Mouse (Mus musculus): ENCODE data around the gene Slc16a10. TPM values are rescaled to one million over a fixed set of nuclear protein-coding genes. Genes with fewer than 3 reads are reported as not detected.

Slc16a10 gene
- polyA plus RNA-seq, 1 experiment from 2014 or later: 3.8 TPM

DNA sequence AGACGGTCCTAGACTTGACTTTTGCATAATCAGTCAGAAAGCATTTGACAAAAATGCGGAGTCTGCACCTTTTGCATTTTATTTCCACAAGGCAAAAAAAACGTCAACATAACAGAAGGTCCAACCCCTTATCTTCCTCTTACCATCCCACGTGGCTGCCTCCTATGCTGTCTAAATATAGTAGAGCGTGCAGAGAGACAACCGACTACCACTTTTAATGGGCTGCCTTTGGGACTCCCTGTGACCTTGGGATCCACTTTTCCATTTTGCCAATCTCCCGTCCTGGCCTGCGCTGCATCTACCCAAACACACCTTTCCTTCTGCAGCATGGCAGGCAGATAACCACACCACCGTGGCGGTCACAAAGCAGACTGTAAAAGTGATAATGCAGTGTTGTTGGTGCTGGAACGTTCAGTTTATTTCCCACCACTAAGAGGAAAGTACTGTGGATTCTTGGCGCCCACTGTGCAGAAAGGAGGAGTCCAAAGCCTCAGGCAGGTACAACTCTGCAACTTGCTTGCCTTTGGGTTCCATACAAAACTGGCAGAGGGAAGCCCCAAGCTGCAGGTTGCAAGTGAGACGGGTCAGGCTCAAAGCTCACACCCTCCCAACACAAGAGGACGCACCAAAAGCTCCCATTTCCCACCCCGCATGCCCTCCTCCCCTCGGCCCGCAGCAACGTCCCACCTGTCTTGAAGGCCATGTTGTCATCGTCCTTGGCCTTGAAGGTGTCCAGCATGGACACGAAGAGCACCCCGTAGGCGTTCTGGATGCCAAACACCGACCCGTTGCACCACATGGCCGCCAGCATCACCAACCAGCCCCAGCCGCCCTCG, 824 bp downstream of the Slc16a10 start:
- ATAC-seq (ENCODE audit: insufficient read depth, low FRiP score, low TSS enrichment): no peak

DNA sequence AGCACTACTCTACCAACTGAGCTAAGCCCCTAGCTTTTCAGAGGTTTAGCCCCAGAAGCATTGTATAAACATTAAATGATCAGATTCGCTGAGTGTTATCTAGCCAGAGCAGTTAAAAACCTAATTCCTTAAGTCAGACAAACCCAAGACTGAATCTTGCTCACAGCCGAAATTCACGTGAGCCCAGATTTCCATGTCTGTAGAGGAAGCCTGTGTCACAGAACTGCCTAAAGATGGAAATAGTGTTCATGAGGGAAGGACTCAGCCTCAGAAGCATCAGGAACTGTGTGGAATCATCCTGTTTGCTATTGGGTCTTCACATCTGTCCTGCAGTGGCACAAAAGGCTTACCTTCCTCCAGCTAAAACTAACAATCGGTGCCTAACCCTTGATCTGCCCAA, 2.4 kb downstream of the Slc16a10 start:
- Histone ChIP-seq H3K9ac (ENCODE audit: low read length) (no peak overlapping the region), H3K27me3 (ENCODE audit: control insufficient read depth, insufficient read depth, low read length) (0 out of 2 replicates have a peak, but pooled peaks cover 6% of the 10 kb centered on the region), H3K36me3 (ENCODE audit: control insufficient read depth, insufficient read depth, low read length) (no peaks in the 10 kb centered on the region), H3K4me1 (ENCODE audit: control insufficient read depth, insufficient read depth, low read length) (0 out of 2 replicates have a peak, but pooled peaks cover 4% of the 10 kb centered on the region), H3K4me2 (ENCODE audit: low read depth) (no peak overlapping the region), H3K4me3 (ENCODE audit: low read depth, low read length) (no peak overlapping the region), H3K27ac (ENCODE audit: low read depth, low read length) (no peak overlapping the region), H3K9me3 (ENCODE audit: control insufficient read depth, low read length) (no peaks in the 10 kb centered on the region)
- ATAC-seq (ENCODE audit: insufficient read depth, low FRiP score, low TSS enrichment): no peak
- WGBS: 95% methylated on average over 4 of the region's 4 CpGs
- DNase-seq (ENCODE audit: low spot score): no peak

More for the DNA sequence above, 824 bp downstream of the Slc16a10 start:
- Histone ChIP-seq H3K9ac (ENCODE audit: low read length) (peak overlapping the region; percentile 61), H3K36me3 (ENCODE audit: control insufficient read depth, insufficient read depth, low read length) (no peaks in the 10 kb centered on the region), H3K27me3 (ENCODE audit: control insufficient read depth, insufficient read depth, low read length) (0 out of 2 replicates have a peak, but pooled peaks cover 6% of the 10 kb centered on the region), H3K9me3 (ENCODE audit: control insufficient read depth, low read length) (no peaks in the 10 kb centered on the region), H3K4me1 (ENCODE audit: control insufficient read depth, insufficient read depth, low read length) (0 out of 2 replicates have a peak, but pooled peaks cover 4% of the 10 kb centered on the region), H3K4me3 (ENCODE audit: low read depth, low read length) (peak overlapping the region; percentile 57), H3K27ac (ENCODE audit: low read depth, low read length) (no peak overlapping the region), H3K4me2 (ENCODE audit: low read depth) (peak overlapping the region; percentile 86)
- 24% methylated on average over 27 of the region's 27 CpGs for WGBS
- DNase-seq (ENCODE audit: low spot score): no peak

DNA sequence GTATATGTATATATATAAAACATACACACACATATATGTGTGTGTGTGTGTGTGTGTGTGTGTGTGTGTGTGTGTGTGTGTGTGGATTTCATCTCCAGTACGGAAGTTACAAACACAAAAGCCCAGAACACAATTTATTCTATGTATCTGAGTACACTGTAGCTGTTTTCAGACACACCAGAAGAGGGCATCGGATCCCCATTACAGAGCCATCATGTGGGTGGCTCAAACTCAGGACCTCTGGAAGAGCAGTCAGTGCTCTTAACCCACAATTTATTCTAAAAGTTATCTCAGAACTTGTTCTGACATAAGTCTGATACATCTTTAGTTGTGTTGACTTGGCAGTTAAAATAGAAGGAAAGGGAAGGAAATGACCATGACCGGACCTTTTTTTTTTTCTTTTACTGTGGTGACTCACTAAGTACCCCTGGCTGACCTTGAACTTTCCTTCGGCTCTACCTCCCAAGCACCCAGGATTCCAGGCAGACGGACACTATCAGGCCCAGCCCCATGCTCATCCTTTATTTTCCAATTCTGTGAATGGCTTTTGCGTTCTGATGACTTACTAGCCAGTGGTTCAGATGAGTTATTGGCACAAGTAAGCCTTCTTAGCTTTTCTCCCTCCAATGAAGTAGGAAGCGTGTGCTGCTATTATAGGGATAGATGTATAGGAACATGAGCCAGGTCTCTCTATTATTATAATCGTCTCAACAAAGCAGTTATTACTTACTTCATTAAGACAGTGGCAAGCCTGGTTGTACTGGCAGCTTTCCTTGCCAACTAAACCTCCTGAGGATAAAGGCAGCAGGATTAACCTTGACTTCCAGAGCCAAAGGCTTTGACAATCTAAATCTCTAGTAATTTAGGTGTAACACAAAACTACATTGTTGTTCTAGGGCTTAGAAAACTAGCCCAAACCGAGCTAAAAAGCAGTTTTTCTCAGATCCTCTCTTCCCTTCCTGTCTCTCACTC, 6.0 kb downstream of the Slc16a10 start:
- no peak overlapping the region for H3K4me3 ChIP-seq (ENCODE audit: low read depth, low read length)
- DNase-seq (ENCODE audit: low spot score) (no peak), ATAC-seq (ENCODE audit: insufficient read depth, low FRiP score, low TSS enrichment) (no peak)
- no peaks in the 10 kb centered on the region for H3K4me1 ChIP-seq (ENCODE audit: control insufficient read depth, insufficient read depth, low read length)
- no peak overlapping the region for H3K27ac ChIP-seq (ENCODE audit: low read depth, low read length)
- H3K9ac ChIP-seq (ENCODE audit: low read length): no peak overlapping the region
- H3K27me3 ChIP-seq (ENCODE audit: control insufficient read depth, insufficient read depth, low read length): 0 out of 2 replicates have a peak, but pooled peaks cover 1% of the 10 kb centered on the region
- H3K36me3 ChIP-seq (ENCODE audit: control insufficient read depth, insufficient read depth, low read length): no peaks in the 10 kb centered on the region
- H3K9me3 ChIP-seq (ENCODE audit: control insufficient read depth, low read length): no peaks in the 10 kb centered on the region
- WGBS: 86% methylated on average over 9 of the region's 9 CpGs
- H3K4me2 ChIP-seq (ENCODE audit: low read depth): no peak overlapping the region

DNA sequence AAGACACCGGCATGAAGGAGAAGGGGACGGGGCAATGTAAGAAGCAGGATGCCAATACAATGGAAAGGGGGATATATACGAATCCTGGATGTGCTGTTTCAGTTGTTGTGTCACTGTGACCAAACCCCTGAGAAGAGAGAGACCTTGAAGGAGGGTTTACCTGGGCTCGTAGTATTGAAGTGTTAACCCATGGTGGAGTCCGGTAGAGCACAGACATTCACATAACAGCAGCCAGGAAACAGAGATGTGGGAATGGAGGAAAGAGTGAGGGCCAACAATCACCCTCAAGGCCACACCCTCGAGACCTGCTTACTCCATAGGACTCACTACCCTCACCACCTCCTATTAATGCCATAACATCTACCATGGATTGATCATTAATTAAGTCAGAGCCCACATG, 7.2 kb downstream of the Slc16a10 start:
- WGBS: 82% methylated on average over 6 of the region's 6 CpGs
- ATAC-seq (ENCODE audit: insufficient read depth, low FRiP score, low TSS enrichment) (no peak), DNase-seq (ENCODE audit: low spot score) (no peak)
- H3K9me3 ChIP-seq (ENCODE audit: control insufficient read depth, low read length): no peaks in the 10 kb centered on the region
- no peak overlapping the region for H3K4me2 ChIP-seq (ENCODE audit: low read depth)
- no peaks in the 10 kb centered on the region for H3K4me1 ChIP-seq (ENCODE audit: control insufficient read depth, insufficient read depth, low read length)
- no peak overlapping the region for H3K4me3 ChIP-seq (ENCODE audit: low read depth, low read length)
- no peak overlapping the region for H3K9ac ChIP-seq (ENCODE audit: low read length)
- no peaks in the 10 kb centered on the region for H3K36me3 ChIP-seq (ENCODE audit: control insufficient read depth, insufficient read depth, low read length)
- no peak overlapping the region for H3K27ac ChIP-seq (ENCODE audit: low read depth, low read length)
- no peaks in the 10 kb centered on the region for H3K27me3 ChIP-seq (ENCODE audit: control insufficient read depth, insufficient read depth, low read length)

DNA sequence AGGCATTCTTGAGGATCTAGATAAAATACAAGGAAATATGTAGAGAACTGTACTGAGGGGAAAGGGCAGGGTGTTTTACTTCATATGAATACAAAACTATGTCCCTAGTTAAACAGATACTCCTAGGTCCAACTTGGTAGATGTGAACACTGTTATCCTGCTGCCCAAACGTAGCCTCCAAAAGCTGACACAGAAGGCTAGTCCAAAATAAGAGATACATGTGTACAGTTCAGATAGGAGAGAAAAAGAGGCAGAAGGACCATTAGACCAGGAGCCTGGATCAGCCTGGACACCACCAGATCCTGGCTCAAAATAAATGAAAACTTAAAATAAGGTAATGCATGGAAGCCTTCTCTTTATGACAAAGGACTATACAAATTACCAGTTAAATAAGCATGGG, 8.4 kb downstream of the Slc16a10 start:
- Histone ChIP-seq H3K27ac (ENCODE audit: low read depth, low read length) (no peak overlapping the region), H3K36me3 (ENCODE audit: control insufficient read depth, insufficient read depth, low read length) (no peaks in the 10 kb centered on the region), H3K4me1 (ENCODE audit: control insufficient read depth, insufficient read depth, low read length) (no peaks in the 10 kb centered on the region), H3K4me3 (ENCODE audit: low read depth, low read length) (no peak overlapping the region), H3K9me3 (ENCODE audit: control insufficient read depth, low read length) (no peaks in the 10 kb centered on the region), H3K4me2 (ENCODE audit: low read depth) (no peak overlapping the region), H3K9ac (ENCODE audit: low read length) (no peak overlapping the region), H3K27me3 (ENCODE audit: control insufficient read depth, insufficient read depth, low read length) (no peaks in the 10 kb centered on the region)
- ATAC-seq (ENCODE audit: insufficient read depth, low FRiP score, low TSS enrichment) (no peak), DNase-seq (ENCODE audit: low spot score) (no peak)
- 74% methylated on average over 1 of the region's 1 CpGs for WGBS

DNA sequence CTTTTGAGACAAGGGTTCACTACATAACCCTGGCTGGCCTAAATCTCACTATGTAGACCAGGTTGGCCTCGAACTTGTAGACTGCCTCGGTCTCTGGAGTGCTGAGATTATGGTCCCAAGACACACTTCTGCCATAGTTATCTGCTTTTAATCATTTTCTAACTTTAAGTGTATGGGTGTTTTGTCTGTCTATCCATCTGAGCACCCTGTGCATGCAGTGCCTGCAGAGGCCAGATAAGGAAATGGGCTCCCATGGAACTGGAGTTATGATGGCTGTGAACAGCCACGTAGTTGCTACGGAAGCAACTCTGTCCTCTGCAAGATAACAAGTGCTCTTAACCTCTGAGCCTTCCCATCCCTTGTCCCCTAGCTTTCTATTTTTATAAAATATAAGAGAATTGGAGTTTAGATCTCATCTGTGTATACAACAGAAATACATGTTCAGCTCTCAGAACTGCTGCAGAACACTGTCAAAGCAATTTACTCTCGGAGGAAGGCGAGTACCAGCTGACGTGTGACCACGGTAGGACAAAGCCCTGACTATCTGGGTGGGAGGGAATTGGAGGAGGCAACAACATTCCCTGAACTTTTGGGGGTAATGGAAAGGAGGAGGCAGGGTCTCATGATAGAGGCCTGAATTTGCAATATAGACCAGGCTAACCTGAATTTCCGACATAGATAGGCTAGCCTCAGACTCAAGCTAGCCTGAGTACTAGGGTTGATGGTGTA, 10.2 kb downstream of the Slc16a10 start:
- DNase-seq (ENCODE audit: low spot score): no peak
- no peak for ATAC-seq (ENCODE audit: insufficient read depth, low FRiP score, low TSS enrichment)
- Histone ChIP-seq H3K27ac (ENCODE audit: low read depth, low read length) (no peak overlapping the region), H3K9me3 (ENCODE audit: control insufficient read depth, low read length) (no peaks in the 10 kb centered on the region), H3K36me3 (ENCODE audit: control insufficient read depth, insufficient read depth, low read length) (no peaks in the 10 kb centered on the region), H3K9ac (ENCODE audit: low read length) (no peak overlapping the region), H3K4me1 (ENCODE audit: control insufficient read depth, insufficient read depth, low read length) (no peaks in the 10 kb centered on the region), H3K4me3 (ENCODE audit: low read depth, low read length) (no peak overlapping the region), H3K27me3 (ENCODE audit: control insufficient read depth, insufficient read depth, low read length) (no peaks in the 10 kb centered on the region), H3K4me2 (ENCODE audit: low read depth) (no peak overlapping the region)
- 87% methylated on average over 9 of the region's 9 CpGs for WGBS

DNA sequence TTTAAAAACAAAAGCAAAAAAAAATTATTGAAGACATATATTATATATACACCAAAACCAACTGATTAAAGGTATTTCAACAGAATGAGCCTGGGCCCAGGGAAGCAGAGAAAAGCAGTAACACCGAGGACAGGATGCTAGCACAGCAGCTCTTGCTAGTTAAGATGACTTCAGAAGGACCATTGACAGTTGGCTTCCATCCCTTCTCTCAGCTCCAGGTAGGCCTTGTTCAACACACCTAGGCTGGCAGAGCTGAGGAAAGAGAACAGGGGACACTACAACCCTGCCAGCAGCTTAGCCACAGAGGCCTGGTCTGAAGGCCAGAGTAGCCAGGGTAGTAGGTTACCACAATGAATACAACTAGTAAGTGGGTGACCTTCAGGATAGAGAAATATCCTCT, 11.9 kb downstream of the Slc16a10 start:
- WGBS: 88% methylated on average over 1 of the region's 1 CpGs
- no peaks in the 10 kb centered on the region for H3K4me1 ChIP-seq (ENCODE audit: control insufficient read depth, insufficient read depth, low read length)
- no peak overlapping the region for H3K27ac ChIP-seq (ENCODE audit: low read depth, low read length)
- no peak overlapping the region for H3K4me2 ChIP-seq (ENCODE audit: low read depth)
- no peaks in the 10 kb centered on the region for H3K27me3 ChIP-seq (ENCODE audit: control insufficient read depth, insufficient read depth, low read length)
- H3K9me3 ChIP-seq (ENCODE audit: control insufficient read depth, low read length): no peaks in the 10 kb centered on the region
- no peak for DNase-seq (ENCODE audit: low spot score)
- H3K36me3 ChIP-seq (ENCODE audit: control insufficient read depth, insufficient read depth, low read length): no peaks in the 10 kb centered on the region
- H3K4me3 ChIP-seq (ENCODE audit: low read depth, low read length): no peak overlapping the region
- H3K9ac ChIP-seq (ENCODE audit: low read length): no peak overlapping the region
- ATAC-seq (ENCODE audit: insufficient read depth, low FRiP score, low TSS enrichment): no peak

DNA sequence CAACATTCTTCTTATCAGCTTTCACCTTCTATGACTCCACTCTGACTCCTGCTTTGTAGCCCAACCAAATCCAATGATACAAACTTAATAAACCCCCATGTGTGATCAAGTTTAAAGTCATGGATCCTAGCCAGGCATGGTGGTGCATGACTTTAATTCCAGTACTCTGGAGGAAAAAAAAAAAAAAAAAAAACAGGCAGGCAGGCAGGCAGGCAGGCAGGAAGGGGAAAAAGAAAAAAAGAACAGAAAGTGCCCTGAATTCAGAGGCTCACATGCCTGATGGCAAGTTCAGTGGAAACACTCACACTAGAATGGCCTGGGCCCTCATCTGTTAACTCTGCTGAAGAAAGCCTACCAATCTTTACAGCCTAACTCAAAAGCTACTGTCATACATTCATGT, 12.9 kb downstream of the Slc16a10 start:
- Histone ChIP-seq H3K36me3 (ENCODE audit: control insufficient read depth, insufficient read depth, low read length) (no peaks in the 10 kb centered on the region), H3K4me3 (ENCODE audit: low read depth, low read length) (no peak overlapping the region), H3K4me2 (ENCODE audit: low read depth) (no peak overlapping the region), H3K4me1 (ENCODE audit: control insufficient read depth, insufficient read depth, low read length) (no peaks in the 10 kb centered on the region), H3K9me3 (ENCODE audit: control insufficient read depth, low read length) (no peaks in the 10 kb centered on the region), H3K27me3 (ENCODE audit: control insufficient read depth, insufficient read depth, low read length) (no peaks in the 10 kb centered on the region), H3K27ac (ENCODE audit: low read depth, low read length) (no peak overlapping the region), H3K9ac (ENCODE audit: low read length) (no peak overlapping the region)
- ATAC-seq (ENCODE audit: insufficient read depth, low FRiP score, low TSS enrichment) (no peak), DNase-seq (ENCODE audit: low spot score) (no peak)

Measured in neural tube, embryonic 11.5 days (tissue).